Mouse (Mus musculus) liver, embryonic 15.5 days (tissue): ENCODE measurements around the gene Amn1. TPM values are rescaled to one million over a fixed set of nuclear protein-coding genes. Genes with fewer than 3 reads are reported as not detected.
"Not testable (repeated sequence)": the region's sequence is repeated elsewhere in the genome, so short reads cannot be mapped to it uniquely, and the experiment has no call there.

ENCODE experiments used
- ATAC-seq: fragments of 200-750 bp; cut with Nextera tagmentation; 2 replicates; pipeline ENCODE4 v1.8.0; 2017; ENCODE audit warnings: moderate number of reproducible peaks, mild to moderate bottlenecking, moderate library complexity; ENCODE audit not compliant: insufficient read depth
- H3K27ac ChIP-seq: fragments of 300-500 bp; sonication (generic); replicated peaks from 2 replicates; pipeline ENCODE4 v1.5.1; 2015; ENCODE audit warnings: mild to moderate bottlenecking, inconsistent platforms
- H3K27me3 ChIP-seq: fragments of 300-500 bp; sonication (generic); 2 replicates; pipeline ENCODE4 v1.6.1; 2015; ENCODE audit warnings: mild to moderate bottlenecking, inconsistent platforms
- H3K36me3 ChIP-seq: fragments of 300-500 bp; sonication (generic); replicated peaks from 2 replicates; pipeline ENCODE4 v1.6.1; 2015; ENCODE audit warnings: moderate library complexity, mild to moderate bottlenecking, inconsistent platforms
- H3K4me1 ChIP-seq: fragments of 300-500 bp; sonication (generic); replicated peaks from 2 replicates; pipeline ENCODE4 v1.6.1; 2015; ENCODE audit warnings: inconsistent platforms
- H3K4me2 ChIP-seq: fragments of 300-500 bp; sonication (generic); 2 replicates; pipeline ENCODE4 v1.6.1; 2015; ENCODE audit warnings: moderate library complexity, mild to moderate bottlenecking, inconsistent platforms
- H3K4me3 ChIP-seq: fragments of 300-500 bp; sonication (generic); replicated peaks from 2 replicates; pipeline ENCODE4 v1.5.1; 2015; ENCODE audit warnings: mild to moderate bottlenecking, inconsistent platforms
- H3K9ac ChIP-seq: fragments of 300-500 bp; sonication (generic); 2 replicates; pipeline ENCODE4 v1.6.1; 2015; ENCODE audit warnings: moderate library complexity, mild to moderate bottlenecking, inconsistent platforms
- H3K9me3 ChIP-seq: fragments of 300-500 bp; sonication (generic); replicated peaks from 2 replicates; pipeline ENCODE4 v1.6.1; 2016; ENCODE audit warnings: inconsistent platforms
- WGBS: fragments of 180-500 bp; shearing (Covaris S2); methylation state at CpG from one replicate; pipeline ENCODE4 v1.1.7; 2015; ENCODE audit warnings: mixed read lengths; ENCODE audit not compliant: insufficient replicate concordance; 5-methylcytosine and 5-hydroxymethylcytosine counted together
- polyA plus RNA-seq: library from polyadenylated mRNA; unstranded; fragments of >200 nt; fragmentation: Nextera tagmentation; extraction: Ambion mirVana; gene quantifications from 2 replicates; pipeline ENCODE4 v1.2.1, GENCODE M21; 2015

The Amn1 gene
- polyA plus RNA-seq, 1 experiment from 2014 or later, result 5.6 TPM

DNA sequence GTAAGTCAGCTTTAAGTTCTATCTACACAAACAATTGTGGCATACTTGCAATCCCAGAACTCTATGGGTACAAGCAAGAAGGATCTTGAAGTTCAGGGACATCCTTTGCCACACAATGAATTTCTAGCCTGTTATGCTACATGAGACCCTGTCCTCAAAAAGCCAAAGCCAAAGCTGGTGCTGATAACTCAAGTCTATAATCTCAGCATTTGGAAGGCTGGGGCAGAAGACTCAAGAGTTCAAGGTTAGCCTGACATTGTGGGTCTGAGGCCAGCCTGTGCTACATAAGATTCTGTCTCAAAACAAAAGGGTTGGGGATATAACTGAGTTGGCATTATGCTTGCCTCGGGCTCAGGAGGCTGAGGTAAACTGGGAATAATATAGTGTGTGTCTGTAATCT lies 1.1 kb downstream of the Amn1 start:
- Histone ChIP-seq H3K9me3 (no peaks in the 10 kb centered on the region), H3K9ac (no peak overlapping the region), H3K27ac (no peak overlapping the region), H3K36me3 (peaks cover 12% of the 10 kb centered on the region), H3K4me1 (peaks cover 40% of the 10 kb centered on the region), H3K4me2 (peak overlapping the region; percentile 76), H3K27me3 (no peaks in the 10 kb centered on the region), H3K4me3 (peak overlapping the region; percentile 76)
- 31% methylated on average over 1 of the region's 1 CpGs for WGBS
- no peak for ATAC-seq

DNA sequence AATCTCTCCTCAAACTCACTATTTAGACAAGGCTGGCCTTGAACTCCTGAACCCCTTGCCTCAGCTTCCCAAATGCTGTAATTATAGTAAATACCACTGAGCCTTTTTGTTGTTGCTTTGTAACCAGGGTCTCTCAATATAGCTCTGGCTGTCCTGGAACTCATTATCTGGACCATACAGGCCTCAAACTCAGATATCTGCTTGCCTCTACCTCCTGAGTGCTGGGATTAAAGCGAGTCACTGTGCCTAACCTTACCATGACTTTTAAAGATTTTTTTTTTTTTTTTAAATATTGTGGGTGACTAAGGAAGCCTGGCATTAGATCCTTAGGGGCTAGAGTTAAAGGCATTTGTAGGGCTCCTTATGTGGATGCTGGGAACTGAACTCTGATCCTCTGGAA lies 4.5 kb downstream of the Amn1 start:
- Histone ChIP-seq H3K36me3 (peaks cover 27% of the 10 kb centered on the region), H3K4me1 (peaks cover 29% of the 10 kb centered on the region), H3K9me3 (no peaks in the 10 kb centered on the region), H3K27me3 (no peaks in the 10 kb centered on the region), H3K27ac (no peak overlapping the region), H3K9ac (no peak overlapping the region), H3K4me2 (no peak overlapping the region), H3K4me3 (no peak overlapping the region)
- ATAC-seq, result no peak
- WGBS, result 34% methylated on average over 1 of the region's 1 CpGs

DNA sequence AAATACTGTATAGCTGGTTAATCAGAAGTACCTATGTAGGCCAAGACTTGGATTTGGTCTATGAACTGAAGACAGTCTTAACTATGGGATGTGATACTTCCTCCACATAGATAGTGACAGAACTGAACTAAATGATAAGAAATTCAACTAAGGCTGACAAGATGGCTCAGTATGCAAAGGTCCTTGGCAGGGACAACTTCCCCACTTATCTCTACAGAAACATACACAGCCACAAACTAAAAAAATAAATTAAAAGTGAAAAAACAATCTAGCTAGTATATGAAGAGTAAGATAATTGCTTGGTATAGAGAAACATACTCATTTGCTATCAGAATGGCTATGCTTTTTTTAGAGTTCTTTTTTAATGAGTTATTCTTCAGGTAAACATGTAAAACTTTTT lies 9.4 kb downstream of the Amn1 start:
- Histone ChIP-seq H3K4me2 (no peak overlapping the region), H3K4me1 (peaks cover 13% of the 10 kb centered on the region), H3K4me3 (no peak overlapping the region), H3K27ac (no peak overlapping the region), H3K9me3 (no peaks in the 10 kb centered on the region), H3K36me3 (peaks cover 39% of the 10 kb centered on the region), H3K27me3 (no peaks in the 10 kb centered on the region), H3K9ac (no peak overlapping the region)
- ATAC-seq, result peak; percentile 61

DNA sequence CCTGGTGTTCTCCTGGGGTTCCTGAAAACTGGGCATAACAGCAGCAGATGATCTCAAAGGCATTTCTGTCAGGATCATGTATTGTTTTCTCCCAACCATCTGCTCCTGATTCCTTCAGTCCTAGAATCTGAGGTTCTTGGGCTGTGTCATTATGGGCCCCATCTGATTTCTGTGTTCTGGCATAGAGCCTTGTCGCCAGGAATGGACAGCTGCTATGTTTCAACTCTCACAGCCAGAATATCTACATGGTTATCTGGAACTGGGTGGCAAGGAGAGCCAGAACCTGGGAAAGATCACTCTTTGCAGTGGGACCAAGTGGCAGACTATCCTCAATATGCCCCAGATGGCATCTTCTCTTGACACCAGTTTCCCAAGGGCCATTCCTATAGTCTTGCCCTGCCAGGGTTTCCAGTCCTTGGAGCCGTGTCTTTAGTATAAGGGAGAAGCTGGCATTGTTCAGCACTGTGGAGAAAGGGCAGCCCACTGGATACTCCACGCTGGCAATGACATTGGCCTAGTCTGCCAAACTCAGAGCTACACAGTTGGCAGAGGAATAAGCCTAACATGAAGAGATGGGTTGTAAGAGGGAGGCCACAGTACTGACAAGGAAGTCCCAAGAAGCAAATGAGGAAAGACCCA lies 13.5 kb downstream of the Amn1 start:
- ATAC-seq, result no peak
- H3K9me3 ChIP-seq, result no peaks in the 10 kb centered on the region
- H3K4me2 ChIP-seq, result no peak overlapping the region
- no peak overlapping the region for H3K4me3 ChIP-seq
- H3K27me3 ChIP-seq, result no peaks in the 10 kb centered on the region
- H3K36me3 ChIP-seq, result peaks cover 16% of the 10 kb centered on the region
- 66% methylated on average over 3 of the region's 3 CpGs for WGBS
- no peak overlapping the region for H3K27ac ChIP-seq
- peaks cover 9% of the 10 kb centered on the region; the same call in 1 of the 2 replicates for H3K4me1 ChIP-seq
- no peak overlapping the region for H3K9ac ChIP-seq

DNA sequence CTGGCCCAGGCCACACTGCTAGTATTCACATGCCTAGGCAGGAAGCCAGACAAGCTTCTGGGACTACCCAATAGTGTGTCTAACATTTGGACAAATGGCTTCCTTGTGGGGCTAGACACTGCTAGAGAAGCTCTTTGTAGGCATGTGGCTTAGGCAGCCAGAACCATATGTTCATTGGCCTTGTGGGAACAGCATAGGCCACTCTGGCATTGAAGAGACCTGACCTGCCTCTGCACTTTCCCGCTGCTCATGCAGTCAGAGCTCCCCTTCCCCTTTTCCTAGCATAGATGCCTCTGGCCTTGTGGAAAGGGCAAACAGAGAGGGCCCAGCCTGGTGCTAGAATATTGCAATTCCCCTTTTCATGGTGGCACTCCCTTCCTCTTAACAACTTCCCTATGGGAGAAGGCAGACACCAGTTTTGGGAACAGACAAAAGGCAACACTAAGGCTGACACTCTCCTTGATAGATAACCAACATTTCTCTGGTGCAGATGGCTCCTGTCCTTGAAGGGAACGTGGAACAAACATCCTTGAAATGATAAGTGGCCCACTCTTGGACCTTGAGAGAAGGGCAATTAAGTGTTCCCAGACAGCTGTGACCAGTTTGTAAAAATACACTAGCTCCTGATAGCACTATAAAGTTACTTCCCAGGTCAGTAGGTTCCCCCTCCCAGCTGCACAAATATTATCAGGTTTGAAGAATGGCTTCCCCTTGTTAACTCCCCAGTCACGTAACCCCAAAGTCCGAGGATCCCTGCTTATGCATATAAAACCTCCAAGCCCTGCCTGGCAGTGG lies 14.5 kb downstream of the Amn1 start:
- H3K4me3 ChIP-seq, result no peak overlapping the region
- H3K27me3 ChIP-seq, result no peaks in the 10 kb centered on the region
- no peaks in the 10 kb centered on the region for H3K9me3 ChIP-seq
- H3K4me2 ChIP-seq, result no peak overlapping the region
- no peak overlapping the region for H3K9ac ChIP-seq
- peaks cover 13% of the 10 kb centered on the region for H3K36me3 ChIP-seq
- peaks cover 4% of the 10 kb centered on the region; the same call in 1 of the 2 replicates for H3K4me1 ChIP-seq
- 57% methylated on average over 4 of the region's 4 CpGs for WGBS
- H3K27ac ChIP-seq, result no peak overlapping the region
- ATAC-seq, result no peak

DNA sequence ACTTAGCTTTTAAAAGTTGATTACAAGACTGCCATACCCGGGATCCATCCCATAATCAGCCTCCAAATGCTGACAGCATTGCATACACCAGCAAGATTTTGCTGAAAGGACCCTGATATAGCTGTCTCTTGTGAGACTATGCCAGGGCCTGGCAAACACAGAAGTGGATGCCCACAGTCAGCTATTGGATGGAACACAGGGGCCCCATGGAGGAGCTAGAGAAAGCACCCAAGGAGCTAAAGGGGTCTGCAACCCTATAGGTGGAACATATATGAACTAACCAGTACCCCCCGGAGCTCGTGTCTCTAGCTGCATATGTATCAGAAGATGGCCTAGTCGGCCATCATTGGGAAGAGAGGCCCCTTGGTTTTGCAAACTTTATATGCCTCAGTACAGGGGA lies 18.5 kb downstream of the Amn1 start:
- H3K4me3 ChIP-seq, H3K9ac ChIP-seq, ATAC-seq, H3K9me3 ChIP-seq, H3K27ac ChIP-seq, H3K4me1 ChIP-seq, H3K27me3 ChIP-seq, H3K4me2 ChIP-seq: not testable (repeated sequence)
- 77% methylated on average over 4 of the region's 4 CpGs for WGBS
- peaks cover 14% of the 10 kb centered on the region for H3K36me3 ChIP-seq

DNA sequence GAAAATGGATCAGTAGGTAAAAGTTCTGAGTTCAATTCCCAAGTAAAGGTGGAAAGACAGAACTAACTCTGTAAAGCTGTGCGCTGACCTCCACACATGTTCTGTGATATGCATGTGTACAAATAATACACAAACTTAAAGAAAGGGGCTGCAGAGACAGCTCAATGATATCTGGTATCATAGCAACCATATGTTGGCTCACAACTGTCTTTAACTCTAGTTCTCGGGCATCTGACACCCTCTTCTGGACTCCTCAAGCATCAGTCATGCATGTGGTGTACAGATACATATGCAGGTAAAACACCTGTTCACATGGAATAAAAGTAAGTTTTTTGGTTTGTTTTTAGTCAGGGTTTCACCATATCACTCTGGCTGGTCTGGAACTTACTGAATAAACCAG lies 20.1 kb downstream of the Amn1 start:
- WGBS, result 60% methylated on average over 2 of the region's 2 CpGs
- H3K4me1 ChIP-seq, result no peaks in the 10 kb centered on the region
- ATAC-seq, result no peak
- no peaks in the 10 kb centered on the region for H3K9me3 ChIP-seq
- no peak overlapping the region for H3K4me3 ChIP-seq
- no peak overlapping the region for H3K9ac ChIP-seq
- H3K27ac ChIP-seq, result no peak overlapping the region
- H3K36me3 ChIP-seq, result peaks cover 14% of the 10 kb centered on the region
- H3K4me2 ChIP-seq, result no peak overlapping the region
- no peaks in the 10 kb centered on the region for H3K27me3 ChIP-seq

DNA sequence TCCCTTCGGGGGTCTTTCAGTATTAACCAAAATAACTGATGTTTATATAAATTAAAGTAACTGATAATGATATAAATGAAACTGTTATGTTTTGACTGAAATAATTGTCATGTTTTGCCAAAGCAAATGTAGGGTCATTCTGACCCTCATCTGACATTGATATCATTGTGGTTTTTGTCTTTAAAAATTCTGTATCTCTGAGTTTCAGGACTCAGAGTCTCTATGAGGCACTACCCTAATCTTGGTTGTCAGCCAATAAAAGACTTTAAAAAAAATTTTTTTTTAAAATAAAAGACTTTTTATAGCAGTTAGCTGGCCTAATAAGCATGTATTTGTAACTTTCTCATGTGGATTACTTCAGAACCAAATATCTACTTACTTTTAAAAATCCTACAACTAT lies 20.8 kb downstream of the Amn1 start:
- Histone ChIP-seq H3K9ac (no peak overlapping the region), H3K4me3 (no peak overlapping the region), H3K4me1 (no peaks in the 10 kb centered on the region), H3K9me3 (no peaks in the 10 kb centered on the region), H3K36me3 (peaks cover 14% of the 10 kb centered on the region), H3K4me2 (no peak overlapping the region), H3K27ac (no peak overlapping the region), H3K27me3 (no peaks in the 10 kb centered on the region)
- 49% methylated on average over 1 of the region's 1 CpGs for WGBS
- no peak for ATAC-seq

DNA sequence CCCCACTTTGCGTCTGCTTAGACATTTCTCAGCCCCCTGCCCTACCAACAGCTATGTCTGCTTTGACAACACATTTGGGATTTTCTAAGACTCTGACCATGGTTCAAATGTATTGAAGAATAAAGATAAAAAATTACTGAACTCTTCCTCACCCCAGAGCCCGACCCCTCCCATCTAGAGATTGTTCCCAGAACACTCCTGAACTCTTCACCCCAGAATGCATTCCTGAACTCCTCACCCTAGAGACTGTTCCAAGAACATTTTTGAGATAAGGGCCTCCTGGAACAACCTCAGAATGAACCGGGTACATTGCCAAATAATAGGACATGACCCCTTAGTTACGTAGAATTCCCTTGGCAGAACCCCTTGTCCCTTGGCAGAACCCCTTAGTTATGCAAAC lies 21.5 kb downstream of the Amn1 start:
- not testable (repeated sequence) for H3K4me2 ChIP-seq, H3K4me1 ChIP-seq, H3K9me3 ChIP-seq, H3K9ac ChIP-seq, ATAC-seq, H3K27me3 ChIP-seq, H3K27ac ChIP-seq, H3K4me3 ChIP-seq
- 70% methylated on average over 3 of the region's 4 CpGs for WGBS
- H3K36me3 ChIP-seq, result peaks cover 14% of the 10 kb centered on the region

DNA sequence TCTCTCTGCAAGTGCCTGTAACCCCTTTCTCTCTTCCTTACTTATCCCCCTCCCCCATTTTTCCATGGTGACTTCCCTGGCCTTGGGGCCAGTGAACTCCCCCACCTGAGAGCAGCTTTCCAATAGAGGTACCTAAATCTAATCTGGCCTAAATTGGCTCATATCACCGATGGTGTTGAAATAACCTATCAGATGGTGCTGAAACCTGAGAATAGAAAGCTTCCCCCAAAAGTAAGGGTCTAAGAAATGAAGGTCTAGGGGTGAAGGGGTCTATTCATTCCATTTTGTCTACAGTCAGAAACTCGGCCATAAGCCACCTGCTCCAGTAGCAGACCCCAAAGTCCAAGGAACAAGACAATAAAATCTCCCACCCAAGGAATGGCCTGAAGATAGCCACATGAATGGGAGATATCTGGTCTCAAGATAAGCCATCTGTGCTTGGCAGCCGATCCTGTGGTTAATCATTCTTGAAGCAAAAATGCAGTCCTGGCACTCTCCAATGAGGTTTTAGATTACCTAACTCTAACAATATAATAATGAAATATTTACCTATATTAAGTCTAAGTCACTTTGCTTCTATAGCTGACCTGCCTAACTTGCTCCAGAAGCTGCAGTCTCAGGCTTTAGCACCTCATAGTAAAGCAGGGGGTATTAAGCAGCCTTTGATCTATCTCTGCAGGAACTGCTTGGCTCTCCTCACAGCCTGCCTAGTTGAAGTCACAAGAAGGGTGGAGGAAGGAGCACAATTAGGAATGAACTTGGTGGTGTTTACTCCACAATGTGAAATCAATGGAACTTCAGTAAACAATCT lies 33.3 kb downstream of the Amn1 start:
- Histone ChIP-seq H3K4me2 (no peak overlapping the region), H3K27me3 (no peaks in the 10 kb centered on the region), H3K27ac (0 out of 2 replicates have a peak overlapping the region, but pooled peaks have one; percentile 29), H3K4me1 (peaks cover 19% of the 10 kb centered on the region), H3K4me3 (no peak overlapping the region), H3K36me3 (no peaks in the 10 kb centered on the region), H3K9me3 (no peaks in the 10 kb centered on the region), H3K9ac (no peak overlapping the region)
- ATAC-seq, result no peak
- WGBS, result 24% methylated on average over 3 of the region's 3 CpGs
